Mouse (Mus musculus) liver, embryonic 12.5 days (tissue): ENCODE measurements at regions not wholly inside any gene's neighbourhood (a gene's known extent, or its start where the extent isn't known, plus 50 kb on each side); places are given as distances from the start of the nearest gene placed in this dataset.
A peak's percentile ranks its signal among the peaks of the same experiment; 100 is the strongest.

ENCODE experiments used
- ATAC-seq: fragments of 200-750 bp; cut with Nextera tagmentation; 2 replicates; pipeline ENCODE4 v1.8.0; 2017; ENCODE audit warnings: moderate number of reproducible peaks, mild to moderate bottlenecking, moderate library complexity
- H3K27ac ChIP-seq: fragments of 300-500 bp; sonication (generic); 2 replicates; pipeline ENCODE4 v1.5.1; 2016; ENCODE audit warnings: mild to moderate bottlenecking
- H3K27me3 ChIP-seq: fragments of 300-500 bp; sonication (generic); replicated peaks from 2 replicates; pipeline ENCODE4 v1.6.1; 2016; ENCODE audit warnings: mild to moderate bottlenecking, moderate library complexity
- H3K36me3 ChIP-seq: fragments of 300-500 bp; sonication (generic); 2 replicates; pipeline ENCODE4 v1.6.1; 2016; ENCODE audit warnings: mild to moderate bottlenecking, moderate library complexity
- H3K4me1 ChIP-seq: fragments of 300-500 bp; sonication (generic); 2 replicates; pipeline ENCODE4 v1.6.1; 2016
- H3K4me2 ChIP-seq: fragments of 300-500 bp; sonication (generic); 2 replicates; pipeline ENCODE4 v1.6.1; 2016; ENCODE audit warnings: mild to moderate bottlenecking, moderate library complexity
- H3K4me3 ChIP-seq: fragments of 300-500 bp; sonication (generic); 2 replicates; pipeline ENCODE4 v1.5.1; 2016; ENCODE audit warnings: mild to moderate bottlenecking, moderate library complexity
- H3K9ac ChIP-seq: fragments of 300-500 bp; sonication (generic); 2 replicates; pipeline ENCODE4 v1.6.1; 2016; ENCODE audit warnings: mild to moderate bottlenecking, moderate library complexity
- H3K9me3 ChIP-seq: fragments of 300-500 bp; sonication (generic); replicated peaks from 2 replicates; pipeline ENCODE4 v1.6.1; 2016; ENCODE audit warnings: mild to moderate bottlenecking, moderate library complexity
- WGBS: fragments of 180-500 bp; shearing (Covaris S2); methylation state at CpG from one replicate; pipeline ENCODE4 v1.1.7; 2016; ENCODE audit not compliant: insufficient replicate concordance; 5-methylcytosine and 5-hydroxymethylcytosine counted together

GRCm38 (mm10) chr16:89675009-89675785 is 104.2 kb upstream of the Krtap11-1 start:
- peak; percentile 89 for ATAC-seq
- Histone ChIP-seq H3K4me3 (no peak overlapping the region), H3K9me3 (no peaks in the 10 kb centered on the region)

DNA sequence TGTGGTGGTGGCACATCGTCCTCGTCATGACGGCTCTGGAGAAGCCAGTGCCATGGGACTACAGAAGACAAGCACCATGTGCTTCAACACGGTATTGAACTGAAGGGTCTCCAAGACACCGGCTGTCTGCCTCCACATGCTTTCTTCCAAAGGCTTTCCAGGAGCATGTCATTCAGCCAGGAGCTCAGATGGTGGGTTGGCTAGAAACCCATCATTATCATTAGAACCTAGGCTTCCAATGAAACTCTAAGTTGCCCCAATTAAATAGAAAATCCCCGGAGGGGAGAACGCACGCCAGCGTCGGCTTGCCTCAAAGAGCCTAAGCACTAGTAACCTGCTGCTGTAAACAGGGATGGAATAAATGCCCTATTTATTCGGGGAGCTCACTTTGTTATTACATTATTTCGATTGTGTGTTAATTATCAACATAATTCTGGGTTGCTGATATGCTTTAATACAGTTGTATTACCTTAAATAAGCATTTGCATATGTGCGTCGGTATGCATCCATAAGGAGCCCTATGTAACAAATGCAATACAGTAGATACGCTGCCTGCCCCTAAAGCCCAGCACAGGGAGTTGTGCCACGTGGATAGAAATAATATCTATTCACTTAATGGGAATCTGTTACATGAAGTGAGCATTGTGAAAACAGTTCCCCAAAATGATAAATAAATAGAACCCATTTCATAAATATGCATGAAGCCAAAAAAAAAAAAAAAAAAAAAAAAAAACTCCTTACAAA is 103.3 kb upstream of the Krtap11-1 start:
- Histone ChIP-seq H3K4me2 (no peak overlapping the region), H3K4me1 (peaks cover 15% of the 10 kb centered on the region), H3K36me3 (no peaks in the 10 kb centered on the region), H3K27ac (no peak overlapping the region), H3K27me3 (no peaks in the 10 kb centered on the region), H3K9ac (no peak overlapping the region), H3K4me3 (no peak overlapping the region), H3K9me3 (no peaks in the 10 kb centered on the region)
- no peak for ATAC-seq
- 80% methylated on average over 16 of the region's 16 CpGs for WGBS

More at GRCm38 (mm10) chr16:89675009-89675785, 104.2 kb upstream of the Krtap11-1 start:
- Histone ChIP-seq H3K4me1 (peaks cover 15% of the 10 kb centered on the region), H3K9ac (no peak overlapping the region), H3K4me2 (peak overlapping the region; percentile 34), H3K27me3 (no peaks in the 10 kb centered on the region), H3K27ac (no peak overlapping the region), H3K36me3 (no peaks in the 10 kb centered on the region)
- 19% methylated on average over 13 of the region's 13 CpGs for WGBS

DNA sequence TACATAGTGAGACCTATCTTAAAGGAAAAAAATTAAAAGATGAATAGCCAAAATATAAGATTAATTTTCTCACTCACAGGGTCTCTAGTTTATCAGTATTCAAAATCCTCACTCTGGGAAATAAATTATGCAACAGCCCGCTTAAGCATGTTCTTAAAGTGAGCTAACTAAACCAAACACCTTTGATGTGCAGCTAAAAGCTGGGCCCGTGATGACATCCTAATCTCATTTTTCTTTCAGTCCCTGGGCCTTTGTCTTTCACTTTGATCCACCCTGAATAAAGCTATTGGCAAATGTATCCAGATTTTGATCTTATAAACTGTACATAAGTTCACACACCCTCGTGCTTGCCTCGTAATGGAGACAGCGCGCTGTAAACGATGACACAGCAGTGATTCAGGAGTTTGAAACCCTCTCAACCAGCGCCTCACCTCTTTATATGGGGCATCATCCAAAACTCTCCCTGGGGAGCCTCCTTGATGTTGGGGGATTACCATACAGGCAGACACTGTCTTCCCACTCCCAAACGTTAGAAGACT is 100.3 kb upstream of the Krtap11-1 start:
- no peaks in the 10 kb centered on the region for H3K9me3 ChIP-seq
- 73% methylated on average over 9 of the region's 9 CpGs for WGBS
- no peak overlapping the region for H3K4me2 ChIP-seq
- ATAC-seq: no peak
- no peaks in the 10 kb centered on the region for H3K36me3 ChIP-seq
- H3K9ac ChIP-seq: no peak overlapping the region
- H3K4me1 ChIP-seq: peaks cover 15% of the 10 kb centered on the region
- no peak overlapping the region for H3K4me3 ChIP-seq
- no peak overlapping the region for H3K27ac ChIP-seq
- no peaks in the 10 kb centered on the region for H3K27me3 ChIP-seq

DNA sequence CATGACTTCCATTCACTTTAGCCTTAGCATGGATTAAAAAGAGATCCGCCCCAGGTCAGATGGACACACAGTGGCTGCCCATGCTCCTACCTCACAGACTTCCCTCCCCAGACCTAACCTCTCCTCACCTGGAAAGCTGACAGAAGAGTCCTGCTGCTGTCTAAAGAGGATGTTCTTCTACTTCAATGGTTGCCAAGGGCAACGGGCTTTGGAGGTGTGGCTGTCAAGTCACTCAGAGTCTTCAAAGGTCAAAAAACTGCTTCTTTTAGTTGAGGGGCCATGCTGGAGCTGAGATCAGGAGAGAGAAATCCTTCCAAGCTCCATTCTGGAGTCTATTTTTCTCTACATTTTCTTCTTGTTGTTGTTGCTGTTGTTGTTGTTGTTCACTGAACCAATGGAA is 89.1 kb upstream of the Krtap11-1 start:
- ATAC-seq: no peak
- Histone ChIP-seq H3K4me1 (no peaks in the 10 kb centered on the region), H3K27ac (no peak overlapping the region), H3K9me3 (0 out of 2 replicates have a peak, but pooled peaks cover 5% of the 10 kb centered on the region), H3K4me2 (no peak overlapping the region), H3K27me3 (no peaks in the 10 kb centered on the region), H3K36me3 (no peaks in the 10 kb centered on the region), H3K9ac (no peak overlapping the region), H3K4me3 (no peak overlapping the region)
- WGBS: 58% methylated on average over 2 of the region's 2 CpGs

GRCm38 (mm10) chr16:89656036-89656435 is 85.1 kb upstream of the Krtap11-1 start:
- WGBS: 70% methylated on average over 3 of the region's 3 CpGs
- Histone ChIP-seq H3K9ac (no peak overlapping the region), H3K4me3 (no peak overlapping the region), H3K4me2 (no peak overlapping the region), H3K27me3 (no peaks in the 10 kb centered on the region), H3K4me1 (no peaks in the 10 kb centered on the region), H3K9me3 (0 out of 2 replicates have a peak, but pooled peaks cover 8% of the 10 kb centered on the region), H3K27ac (no peak overlapping the region), H3K36me3 (no peaks in the 10 kb centered on the region)
- no peak for ATAC-seq

- Histone ChIP-seq H3K9me3 (no peaks in the 10 kb centered on the region), H3K4me3 (no peak overlapping the region), H3K4me1 (no peaks in the 10 kb centered on the region), H3K4me2 (no peak overlapping the region), H3K27ac (no peak overlapping the region), H3K36me3 (no peaks in the 10 kb centered on the region), H3K27me3 (no peaks in the 10 kb centered on the region), H3K9ac (no peak overlapping the region)
- ATAC-seq: no peak
- WGBS: 50% methylated on average over 4 of the region's 4 CpGs
Measured at GRCm38 (mm10) chr16:89648651-89649050, 77.7 kb upstream of the Krtap11-1 start.

- Histone ChIP-seq H3K9me3 (no peaks in the 10 kb centered on the region), H3K4me3 (no peak overlapping the region), H3K36me3 (no peaks in the 10 kb centered on the region), H3K9ac (no peak overlapping the region), H3K27me3 (no peaks in the 10 kb centered on the region), H3K4me1 (no peaks in the 10 kb centered on the region), H3K27ac (no peak overlapping the region), H3K4me2 (no peak overlapping the region)
- WGBS: 56% methylated on average over 9 of the region's 9 CpGs
- no peak for ATAC-seq
Measured at GRCm38 (mm10) chr16:89633917-89634601, 63.1 kb upstream of the Krtap11-1 start.

DNA sequence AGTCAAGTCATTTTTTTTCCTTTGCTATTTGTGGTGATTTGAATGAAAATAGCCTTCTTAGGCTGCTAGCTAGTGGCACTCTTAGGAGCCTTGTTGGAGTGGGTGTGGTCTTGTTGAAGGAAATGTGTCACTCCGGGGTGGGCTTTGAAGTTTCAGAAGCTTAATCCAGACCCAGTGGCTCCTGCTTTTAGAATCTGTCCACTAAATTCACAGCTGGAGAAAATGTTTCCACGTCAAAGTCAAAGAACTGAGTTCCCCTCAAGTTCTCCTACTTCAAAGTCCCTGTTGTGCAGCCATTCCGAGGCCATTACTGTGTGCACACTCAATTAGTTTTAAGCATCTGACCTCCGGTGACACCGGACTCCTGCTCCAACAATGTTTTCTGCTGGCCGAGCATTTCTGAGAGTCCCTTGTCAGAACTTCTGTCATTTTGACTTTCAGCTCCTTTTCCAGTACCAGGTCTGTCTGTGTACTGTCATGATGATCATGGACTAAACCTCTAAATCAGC is 61.2 kb upstream of the Krtap11-1 start:
- H3K4me2 ChIP-seq: no peak overlapping the region
- H3K27ac ChIP-seq: no peak overlapping the region
- ATAC-seq: no peak
- H3K27me3 ChIP-seq: no peaks in the 10 kb centered on the region
- no peaks in the 10 kb centered on the region for H3K9me3 ChIP-seq
- WGBS: 70% methylated on average over 6 of the region's 6 CpGs
- H3K9ac ChIP-seq: no peak overlapping the region
- no peaks in the 10 kb centered on the region for H3K36me3 ChIP-seq
- H3K4me1 ChIP-seq: no peaks in the 10 kb centered on the region
- no peak overlapping the region for H3K4me3 ChIP-seq

- 84% methylated on average over 9 of the region's 9 CpGs for WGBS
- Histone ChIP-seq H3K9me3 (no peaks in the 10 kb centered on the region), H3K27ac (no peak overlapping the region), H3K36me3 (no peaks in the 10 kb centered on the region), H3K4me1 (no peaks in the 10 kb centered on the region), H3K9ac (no peak overlapping the region), H3K27me3 (no peaks in the 10 kb centered on the region), H3K4me2 (no peak overlapping the region), H3K4me3 (no peak overlapping the region)
- no peak for ATAC-seq
Measured at GRCm38 (mm10) chr16:89631396-89632113, 60.6 kb upstream of the Krtap11-1 start.

DNA sequence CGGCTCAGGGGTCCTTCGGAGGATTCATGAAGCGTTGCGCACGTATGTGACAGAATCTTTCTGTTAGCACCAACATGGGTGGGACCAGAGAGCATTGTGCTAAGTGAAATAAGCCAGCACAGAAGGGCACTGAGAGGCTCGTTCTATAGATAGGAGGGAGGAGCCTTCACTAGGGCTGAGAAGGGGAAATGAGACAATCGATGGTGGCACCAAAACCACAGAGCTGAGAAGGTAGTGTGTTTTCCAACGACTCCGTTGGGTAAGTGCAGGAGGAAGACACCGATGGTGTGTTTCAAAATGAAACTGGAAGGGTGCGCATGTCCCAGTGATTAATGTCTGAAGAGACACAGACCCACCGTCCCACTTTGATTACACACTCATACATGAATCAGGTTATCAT is 54.7 kb upstream of the Krtap11-1 start:
- Histone ChIP-seq H3K27me3 (no peaks in the 10 kb centered on the region), H3K4me1 (no peaks in the 10 kb centered on the region), H3K9me3 (no peaks in the 10 kb centered on the region), H3K4me2 (no peak overlapping the region), H3K27ac (no peak overlapping the region), H3K9ac (no peak overlapping the region), H3K4me3 (no peak overlapping the region), H3K36me3 (no peaks in the 10 kb centered on the region)
- WGBS: 68% methylated on average over 12 of the region's 12 CpGs
- ATAC-seq: no peak

DNA sequence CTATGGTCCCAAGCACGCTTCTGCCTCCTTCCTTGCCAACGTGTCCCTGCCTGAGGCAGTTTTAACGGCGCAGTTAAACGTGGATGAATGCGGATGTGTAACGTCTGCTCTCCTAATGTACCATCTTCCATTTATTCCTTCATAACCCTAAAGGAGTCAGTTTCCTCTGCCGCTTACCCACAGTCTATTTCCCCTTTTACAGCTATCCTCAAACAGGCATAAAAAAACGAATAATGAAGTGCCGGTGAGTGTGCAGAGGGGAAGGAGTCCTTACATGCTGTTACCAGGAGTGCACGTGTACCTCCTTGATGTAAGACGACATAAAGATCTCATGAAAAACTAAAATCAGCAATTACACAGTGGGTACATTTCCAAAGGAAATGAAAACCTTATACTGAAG is 54.3 kb upstream of the Krtap11-1 start:
- Histone ChIP-seq H3K4me3 (no peak overlapping the region), H3K4me2 (no peak overlapping the region), H3K27me3 (no peaks in the 10 kb centered on the region), H3K9me3 (no peaks in the 10 kb centered on the region), H3K36me3 (no peaks in the 10 kb centered on the region), H3K27ac (no peak overlapping the region), H3K9ac (no peak overlapping the region), H3K4me1 (no peaks in the 10 kb centered on the region)
- 74% methylated on average over 12 of the region's 12 CpGs for WGBS
- ATAC-seq: no peak
